Comparison of ENCODE assay signal across 14 mouse cellular contexts in genomic region chr2:116045048-116045447, GRCm38 (mm10). TPM values are rescaled to one million over a fixed set of nuclear protein-coding genes. Genes with fewer than 3 reads are reported as not detected.
DNase-seq lines count a peak whose midpoint lies in the region; ATAC-seq lines count a peak whose summit lies in the region.
"Had no signal": no experiment of that assay in that cellular context is flagged by ENCODE, and none has a peak within 500 bp of the region (broad histone marks: within the 10 kb centered on the region; RNA-seq: fewer than 3 reads in every experiment).

No protein-coding gene starts in this region.

- WGBS in kidney, embryonic 15.5 days, result 53% methylated on average over 7 of the region's 7 CpGs
- WGBS in intestine, embryonic 15.5 days, result 29% methylated on average over 7 of the region's 7 CpGs

- no peak for ATAC-seq in kidney, embryonic 15.5 days (replicated peaks; ENCODE audit: low FRiP score)
- ATAC-seq in intestine, embryonic 15.5 days, result peak; percentile 41; the same call in 1 of the 2 replicates
- ATAC-seq: liver, postnatal 0 days had no signal

- H3K4me2 ChIP-seq in kidney, embryonic 15.5 days, result no peak overlapping the region
- H3K4me2 ChIP-seq in intestine, embryonic 15.5 days (replicated peaks), result no peak overlapping the region
- H3K4me2 ChIP-seq: embryonic facial prominence, embryonic 15.5 days had no signal

- H3K27ac ChIP-seq in kidney, embryonic 15.5 days, result peak overlapping the region; percentile 46; the same call in 1 of the 2 replicates
- 0 out of 2 replicates have a peak overlapping the region, but pooled peaks have one; percentile 27 for H3K27ac ChIP-seq in intestine, embryonic 15.5 days
- H3K27ac ChIP-seq: limb, embryonic 10.5 days had no signal

- DNase-seq in cerebellum, postnatal 10 days, result peak; percentile 30 to 34
- no peak for DNase-seq in cerebellum, postnatal 36 days
- no peak for DNase-seq in kidney, adult 18-20 months
- peak; percentile 57 for DNase-seq in NIH3T3 (ENCODE audit: low read depth)
- no peak for DNase-seq in spleen, adult 18-20 months
- DNase-seq in cerebellum, adult 8-10 months, result no peak
- DNase-seq: kidney, adult 11 months; layer of hippocampus, adult 9-11 months; liver, postnatal 0 days; right cerebral cortex, postnatal 4 days had no signal

- no peak overlapping the region for H3K9ac ChIP-seq in kidney, embryonic 15.5 days
- no peak overlapping the region for H3K9ac ChIP-seq in intestine, embryonic 15.5 days
- H3K9ac ChIP-seq: embryonic facial prominence, embryonic 15.5 days; liver, postnatal 0 days had no signal

- peaks cover 46% of the 10 kb centered on the region for H3K36me3 ChIP-seq in kidney, embryonic 15.5 days
- no peaks in the 10 kb centered on the region for H3K36me3 ChIP-seq in intestine, embryonic 15.5 days

- no peak overlapping the region for H3K4me3 ChIP-seq in kidney, embryonic 15.5 days (replicated peaks)
- no peak overlapping the region for H3K4me3 ChIP-seq in intestine, embryonic 15.5 days (replicated peaks)
- H3K4me3 ChIP-seq: embryonic facial prominence, embryonic 15.5 days; limb, embryonic 10.5 days had no signal

- no peaks in the 10 kb centered on the region for H3K9me3 ChIP-seq in kidney, embryonic 15.5 days (replicated peaks)
- H3K9me3 ChIP-seq in intestine, embryonic 15.5 days, result no peaks in the 10 kb centered on the region
- H3K9me3 ChIP-seq: embryonic facial prominence, embryonic 15.5 days; limb, embryonic 10.5 days had no signal

- H3K4me1 ChIP-seq in kidney, embryonic 15.5 days, result peaks cover 36% of the 10 kb centered on the region
- peaks cover 14% of the 10 kb centered on the region for H3K4me1 ChIP-seq in intestine, embryonic 15.5 days (replicated peaks)

- H3K27me3 ChIP-seq in kidney, embryonic 15.5 days, result no peaks in the 10 kb centered on the region
- no peaks in the 10 kb centered on the region for H3K27me3 ChIP-seq in intestine, embryonic 15.5 days (replicated peaks)
- H3K27me3 ChIP-seq: embryonic facial prominence, embryonic 15.5 days had no signal

RNA-seq across cellular contexts. Expression of gene Meis2, which starts 20.6 kb away (rescaled TPM):
- 85.5 and 94.3 TPM in 2 replicates for polyA plus RNA-seq in kidney, embryonic 15.5 days (2015; fragmentation: Nextera tagmentation; extraction: Ambion mirVana)
- polyA plus RNA-seq in intestine, embryonic 15.5 days (2015; fragmentation: Nextera tagmentation; extraction: Ambion mirVana), result 39.9 and 41.5 TPM in 2 replicates

Comparison
In these comparisons a context has a peak if more than half of its experiments do, and no peak if none do; other contexts are left out.
1. DNase-seq: peak in cerebellum, postnatal 10 days (2 of 2) and NIH3T3 (single experiment); none in cerebellum, postnatal 36 days (0 of 2), kidney, adult 18-20 months (single experiment), spleen, adult 18-20 months (0 of 2) and cerebellum, adult 8-10 months (single experiment).